Mouse (Mus musculus): ENCODE data around the gene Trim71. TPM values are rescaled to one million over a fixed set of nuclear protein-coding genes. Genes with fewer than 3 reads are reported as not detected.

The Trim71 gene
- total RNA-seq, 2 experiments from 2014 or later: not detected

DNA sequence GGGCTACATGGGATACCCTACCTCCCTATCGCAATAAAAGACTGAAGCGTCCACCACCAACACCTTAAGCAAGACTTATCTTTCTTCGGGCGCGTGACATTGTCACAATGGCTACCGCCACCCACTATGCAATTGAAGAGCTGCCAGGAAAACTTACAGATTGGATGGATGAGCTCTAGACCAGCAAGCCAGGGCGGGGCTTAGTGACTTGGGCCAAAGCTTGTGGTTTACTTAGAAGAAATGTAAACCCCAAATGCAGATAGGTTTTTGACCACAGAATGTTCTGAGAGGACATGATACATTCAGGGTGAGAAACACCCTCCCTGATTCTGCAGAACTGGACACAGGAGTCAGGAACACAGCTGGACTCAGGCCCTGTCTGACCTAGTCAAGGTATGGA lies 63.1 kb downstream of the Trim71 start:
- no peak for ATAC-seq (replicated peaks; ENCODE audit: low FRiP score, poor library complexity, severe bottlenecking)

DNA sequence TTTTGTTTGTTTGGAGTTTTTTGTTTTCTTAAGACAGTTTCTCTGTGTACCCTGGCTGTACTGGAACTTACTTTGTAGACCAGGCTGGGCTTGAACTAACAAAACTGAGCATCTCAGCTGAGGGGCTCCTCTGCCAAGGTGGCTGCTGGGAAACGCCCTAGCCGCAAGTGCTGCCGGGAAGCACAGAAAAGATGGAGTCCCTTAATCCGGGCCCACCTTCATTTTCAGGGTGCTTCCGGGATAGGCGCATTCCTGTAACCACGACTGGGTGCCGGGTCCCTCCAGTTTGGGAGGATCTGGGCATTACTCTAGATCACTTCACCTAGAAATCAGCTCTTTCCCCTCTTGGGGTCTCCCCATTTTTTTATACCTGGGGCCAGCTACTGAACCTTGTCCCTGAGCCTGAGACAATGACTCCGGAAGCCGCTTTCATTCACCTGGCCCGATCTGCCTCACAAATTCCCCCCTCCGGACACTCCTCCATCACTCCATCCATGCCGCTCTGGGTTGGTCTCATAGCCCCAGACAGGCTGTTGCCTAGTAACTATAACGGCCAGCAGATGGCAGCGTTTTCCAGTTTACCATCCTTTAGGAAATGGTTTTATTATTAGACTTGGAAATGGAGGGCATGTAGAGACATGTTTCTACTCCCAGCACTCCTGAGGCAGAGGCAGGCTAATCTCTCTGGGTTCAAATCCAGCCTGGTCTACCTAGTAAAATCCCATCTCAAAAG lies 64.2 kb downstream of the Trim71 start:
- ATAC-seq (replicated peaks; ENCODE audit: low FRiP score, poor library complexity, severe bottlenecking): no peak

DNA sequence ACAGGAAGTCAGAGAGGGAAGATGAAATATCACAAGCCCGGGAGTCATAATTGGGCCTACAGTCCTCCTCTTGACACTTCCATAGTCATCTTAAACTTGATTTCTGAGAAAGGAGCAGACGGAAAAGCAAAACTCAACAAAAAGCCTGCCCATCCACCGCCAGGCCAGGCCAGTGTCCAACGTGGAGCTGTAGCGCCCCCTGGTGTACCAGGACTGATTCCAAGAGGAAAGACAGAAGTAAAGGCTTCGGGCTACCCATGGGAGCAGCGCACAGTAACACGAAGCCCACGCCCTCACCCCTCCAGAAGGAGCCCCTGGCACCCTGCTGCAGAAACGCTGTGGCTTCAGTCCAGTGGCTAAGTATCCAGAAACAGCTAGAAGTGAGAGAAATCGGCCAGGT lies 66.0 kb downstream of the Trim71 start:
- ATAC-seq (replicated peaks; ENCODE audit: low FRiP score, poor library complexity, severe bottlenecking): no peak

DNA sequence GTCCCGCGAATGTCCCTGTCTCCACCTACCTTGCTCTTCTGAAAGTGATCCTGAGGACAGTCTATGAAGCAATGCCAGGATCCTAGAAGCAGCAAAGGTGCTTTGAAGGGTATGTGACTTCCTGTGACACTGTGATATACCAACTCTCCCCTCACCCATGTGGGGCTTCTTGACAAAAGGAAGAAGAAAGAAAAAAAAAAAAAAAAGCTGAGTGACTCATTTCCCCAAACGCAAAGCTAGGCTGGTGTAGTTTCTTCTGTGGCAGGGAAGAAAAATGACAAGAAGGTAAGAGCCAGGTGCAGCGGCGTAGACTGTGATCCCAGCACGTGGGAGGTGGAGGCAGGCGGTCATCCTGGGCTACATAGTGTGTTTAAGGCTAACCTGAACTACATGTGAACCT lies 67.7 kb downstream of the Trim71 start:
- ATAC-seq (replicated peaks; ENCODE audit: low FRiP score, poor library complexity, severe bottlenecking): no peak

DNA sequence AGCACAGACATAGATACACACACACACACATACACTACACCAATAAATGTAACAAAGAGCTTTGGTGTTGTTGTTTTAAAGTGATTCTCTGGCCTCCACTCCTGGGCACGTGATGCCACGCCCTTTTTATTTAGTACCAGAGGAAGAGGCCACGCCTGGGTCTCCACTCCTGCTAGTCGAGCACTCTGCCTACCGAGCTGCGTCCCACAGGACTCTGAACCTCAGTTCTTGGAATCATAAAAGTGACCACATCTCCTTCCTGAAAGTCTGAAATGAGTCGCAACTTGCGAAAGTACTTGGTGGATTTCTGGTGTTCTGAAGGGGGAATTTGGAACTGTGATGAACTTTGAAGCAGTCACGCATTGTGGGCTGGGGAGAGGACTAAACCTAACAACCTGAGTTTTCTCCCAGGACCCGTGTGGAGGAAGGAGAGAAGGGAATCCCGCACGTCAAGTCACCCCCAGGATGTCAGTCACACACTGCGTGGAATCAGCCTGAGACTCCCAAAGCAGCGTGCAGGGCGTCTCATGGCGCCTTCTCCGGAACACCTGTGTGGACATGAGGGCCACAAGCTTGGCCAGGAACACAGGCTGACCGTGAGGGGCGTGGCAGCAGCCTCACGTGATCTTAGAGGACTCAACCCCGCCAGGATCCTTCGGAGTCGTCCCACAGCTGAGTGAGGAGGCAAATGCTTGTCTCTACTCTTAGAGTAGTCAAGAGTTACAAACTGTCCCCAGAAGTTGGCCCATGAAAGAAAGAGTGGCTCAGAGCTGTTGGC lies 76.5 kb downstream of the Trim71 start:
- no peak for ATAC-seq (replicated peaks; ENCODE audit: low FRiP score, poor library complexity, severe bottlenecking)

DNA sequence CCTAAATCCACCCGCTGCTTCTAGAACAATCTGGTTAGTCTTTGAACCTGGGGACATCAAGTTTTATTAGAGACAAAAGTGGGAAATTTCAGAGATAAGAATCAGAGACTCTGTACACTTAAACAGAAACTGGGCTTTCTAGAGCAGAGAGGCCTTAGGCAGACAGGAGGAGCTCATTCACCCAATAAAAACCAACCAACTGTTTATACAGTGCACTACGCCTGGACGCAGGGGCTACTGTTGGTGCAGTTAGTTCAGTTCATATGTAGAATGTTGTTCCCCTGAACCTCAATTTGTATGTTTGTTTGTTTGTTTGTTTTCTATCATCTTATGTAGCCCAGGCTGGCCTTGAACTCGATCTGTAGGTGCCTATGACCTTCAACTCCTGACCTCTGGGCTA lies 77.4 kb downstream of the Trim71 start:
- ATAC-seq (replicated peaks; ENCODE audit: low FRiP score, poor library complexity, severe bottlenecking): no peak

DNA sequence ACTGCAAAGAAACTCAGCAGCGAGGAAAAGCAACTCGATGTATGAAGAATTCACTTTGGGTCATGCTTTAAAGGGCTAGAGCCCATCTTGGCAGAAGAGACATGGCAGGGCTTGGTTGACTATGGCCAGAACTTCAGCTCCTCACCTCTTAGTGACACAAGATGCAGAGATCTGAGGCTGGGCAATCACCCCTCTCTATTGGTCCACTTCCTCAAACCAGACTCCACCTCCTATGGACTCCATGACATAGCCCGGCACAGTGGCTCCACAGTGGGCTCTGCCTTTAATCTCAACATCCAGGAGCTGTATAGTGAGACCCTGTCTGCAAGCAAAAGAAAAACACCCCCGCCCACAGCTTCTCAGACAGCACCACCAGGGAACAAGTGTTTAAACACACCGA lies 79.4 kb downstream of the Trim71 start:
- ATAC-seq (replicated peaks; ENCODE audit: low FRiP score, poor library complexity, severe bottlenecking): no peak

DNA sequence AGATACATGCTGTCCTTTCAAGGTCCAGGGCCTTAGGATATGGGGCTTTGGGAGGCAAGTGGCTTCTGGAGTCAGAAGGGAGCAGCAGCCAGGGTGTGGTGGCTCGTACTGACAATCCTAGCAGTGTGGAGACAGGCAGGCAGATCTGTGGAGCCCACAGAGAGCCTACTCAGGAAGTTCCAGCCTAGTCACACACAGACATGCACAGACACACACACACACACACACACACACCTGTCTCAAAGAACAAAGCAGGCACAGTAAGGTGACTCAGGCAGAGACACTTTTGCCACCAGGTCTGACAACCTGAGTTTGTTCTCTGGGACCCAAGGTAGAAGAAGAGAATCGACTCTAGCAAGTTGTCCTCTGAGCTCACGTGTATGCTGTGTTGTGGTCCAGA lies 83.2 kb downstream of the Trim71 start:
- ATAC-seq (replicated peaks; ENCODE audit: low FRiP score, poor library complexity, severe bottlenecking): no peak

DNA sequence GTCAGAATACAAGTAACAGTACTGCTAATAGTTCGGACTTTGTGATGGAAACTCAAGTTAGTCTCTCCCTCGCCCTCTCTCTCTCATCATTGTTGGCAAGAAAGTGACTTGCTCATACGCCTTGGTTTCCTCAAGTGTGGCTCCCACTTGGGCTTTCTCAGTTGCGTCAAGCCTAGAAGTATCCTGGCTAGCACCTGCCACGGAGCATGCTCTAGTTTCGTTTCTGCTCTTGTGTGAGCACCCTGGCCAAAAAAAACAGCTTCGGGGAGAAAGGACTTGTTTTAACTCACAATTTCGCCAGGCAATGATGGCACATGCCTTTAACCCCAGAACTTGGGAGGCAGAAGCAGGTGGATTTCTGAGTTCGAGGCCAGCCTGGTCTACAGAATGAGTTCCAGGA lies 87.2 kb downstream of the Trim71 start:
- ATAC-seq (replicated peaks; ENCODE audit: low FRiP score, poor library complexity, severe bottlenecking): no peak

DNA sequence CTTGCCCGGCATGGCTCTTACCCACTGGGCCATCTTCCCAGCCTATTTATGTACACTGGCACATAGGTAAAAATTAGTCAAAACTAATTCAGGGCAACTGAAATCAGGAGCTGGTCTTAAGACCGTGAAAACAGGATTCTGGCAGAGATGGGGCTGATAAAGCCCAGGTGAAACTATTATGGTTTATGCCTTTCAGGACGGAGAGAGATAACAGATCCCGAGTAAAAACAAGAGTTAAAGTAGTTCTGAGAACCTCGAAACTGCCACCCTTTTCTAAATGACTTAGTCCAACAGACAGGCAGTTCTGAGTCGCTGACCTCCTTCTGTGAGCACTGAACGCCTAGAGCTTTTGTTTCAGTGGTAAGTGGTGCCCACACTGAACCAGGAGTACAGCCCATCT lies 92.3 kb downstream of the Trim71 start:
- no peak for ATAC-seq (replicated peaks; ENCODE audit: low FRiP score, poor library complexity, severe bottlenecking)

DNA sequence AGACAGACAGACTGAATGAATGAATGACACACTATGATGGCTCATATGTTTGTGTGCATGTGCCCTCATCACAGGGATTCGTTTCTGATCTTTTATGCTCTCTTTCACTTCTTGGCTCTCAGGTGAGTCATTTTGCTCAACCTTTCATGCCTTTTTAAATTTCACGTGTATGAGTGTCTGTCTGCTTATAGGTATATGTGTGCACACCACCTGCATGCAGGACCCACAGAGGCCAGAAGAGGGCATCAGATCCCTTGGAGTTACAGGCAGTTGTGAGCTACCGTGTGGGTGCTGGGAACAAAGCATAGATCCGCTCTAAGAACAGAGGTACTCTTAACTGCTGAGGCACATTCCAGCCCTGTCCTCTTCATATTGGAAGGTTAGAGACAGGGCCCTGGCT lies 95.5 kb downstream of the Trim71 start:
- no peak for ATAC-seq (replicated peaks; ENCODE audit: low FRiP score, poor library complexity, severe bottlenecking)

DNA sequence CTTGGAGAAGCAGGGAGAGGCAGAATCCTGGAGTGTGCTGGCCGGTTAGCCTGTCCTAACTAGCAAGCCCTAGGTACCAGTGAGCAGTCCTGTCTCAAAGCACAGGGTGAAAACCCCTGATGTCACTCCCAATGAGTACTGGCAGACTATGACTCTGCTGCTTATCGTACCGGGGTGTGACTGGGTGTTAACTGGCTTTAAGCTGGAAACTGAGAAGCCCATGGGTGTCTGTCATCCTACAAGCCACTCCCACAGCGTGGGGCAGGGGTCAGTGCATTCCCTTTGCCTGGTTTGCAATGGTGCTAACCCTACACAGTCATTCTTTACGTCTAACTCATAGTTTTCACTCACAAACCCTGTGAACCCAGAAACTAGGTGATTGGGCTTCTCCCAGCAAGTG lies 96.0 kb downstream of the Trim71 start:
- ATAC-seq (replicated peaks; ENCODE audit: low FRiP score, poor library complexity, severe bottlenecking): no peak

DNA sequence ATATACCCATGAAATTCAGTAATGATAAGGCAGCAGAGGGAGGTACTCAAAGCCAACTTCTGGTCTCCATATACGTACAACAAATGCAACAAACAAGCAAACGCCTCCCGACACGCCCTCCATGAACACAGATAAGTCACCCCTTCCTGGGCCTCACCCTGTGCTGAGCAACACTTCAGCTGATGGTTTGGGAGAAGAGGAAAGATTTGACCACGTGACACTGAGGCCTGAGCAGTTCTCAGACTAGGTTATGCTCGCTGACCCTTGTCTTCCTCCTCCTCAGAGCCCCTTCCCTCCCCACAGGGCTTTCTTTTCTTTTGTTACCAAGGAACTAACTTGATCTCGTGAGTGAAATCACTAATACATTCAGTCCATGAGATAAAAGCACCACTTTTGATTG lies 97.3 kb downstream of the Trim71 start:
- ATAC-seq (replicated peaks; ENCODE audit: low FRiP score, poor library complexity, severe bottlenecking): no peak

DNA sequence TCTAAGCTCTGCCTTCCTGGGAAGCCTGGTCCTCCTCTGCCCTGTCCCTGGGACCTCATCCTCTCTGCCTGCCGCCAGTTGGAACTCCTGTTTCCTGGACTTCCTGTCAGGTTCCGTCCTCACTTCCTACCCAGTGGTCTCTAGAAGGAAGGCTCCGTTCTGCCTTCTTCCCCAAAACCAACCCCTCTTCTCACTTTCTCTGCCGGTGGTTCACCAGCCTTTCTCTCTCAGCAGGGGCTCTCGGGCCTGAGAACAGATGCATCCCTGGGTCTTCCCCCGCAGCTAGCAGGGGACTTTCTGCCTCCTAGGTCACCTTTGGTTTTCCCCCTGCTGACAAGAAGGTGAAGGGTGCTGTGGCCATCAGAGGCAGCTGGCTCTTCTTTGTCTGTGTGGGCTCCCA lies 98.7 kb downstream of the Trim71 start:
- ATAC-seq (replicated peaks; ENCODE audit: low FRiP score, poor library complexity, severe bottlenecking): no peak

DNA sequence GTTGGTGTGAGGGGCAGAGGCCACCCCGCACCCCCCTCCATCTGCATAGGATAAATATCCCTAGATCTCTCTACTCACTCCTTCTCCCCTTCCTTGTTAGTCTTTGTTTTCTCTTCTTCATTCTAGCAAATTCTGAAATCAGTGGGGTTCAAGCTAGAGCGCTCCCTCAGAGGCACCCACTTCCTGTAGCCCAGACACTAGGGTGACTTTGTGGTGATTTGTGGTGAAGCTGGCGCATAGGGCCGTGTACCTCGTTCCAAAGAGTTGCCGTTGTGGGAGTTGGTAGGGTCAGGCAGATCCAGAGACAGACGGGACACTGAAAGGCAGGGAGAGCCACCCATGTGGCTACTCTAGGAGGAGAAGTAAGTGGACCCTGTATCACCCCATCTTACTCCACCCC lies 101.6 kb downstream of the Trim71 start:
- ATAC-seq (replicated peaks; ENCODE audit: low FRiP score, poor library complexity, severe bottlenecking): no peak

DNA sequence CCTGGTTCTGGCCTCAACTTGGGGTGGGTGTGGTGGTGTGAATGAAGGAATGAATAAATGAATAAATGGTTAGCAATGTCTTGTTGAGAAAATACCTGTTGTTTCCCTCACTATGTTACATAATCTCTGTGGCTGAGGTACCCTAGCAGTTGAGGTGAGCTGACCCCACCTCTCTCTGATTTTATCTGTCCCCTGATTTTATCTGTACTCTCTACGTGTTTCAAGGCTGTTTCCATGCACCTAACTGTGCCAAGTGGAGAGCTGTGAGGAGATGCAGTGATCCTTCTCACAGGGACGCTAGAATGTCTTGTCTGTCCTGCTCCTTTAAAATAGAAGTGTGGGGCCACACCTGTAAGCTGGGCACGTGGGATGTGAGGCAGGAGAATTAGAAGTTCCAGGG lies 105.7 kb downstream of the Trim71 start:
- no peak for ATAC-seq (replicated peaks; ENCODE audit: low FRiP score, poor library complexity, severe bottlenecking)

Other genes starting within 250 kb of the Trim71 start
- not detected in 2 replicates for gene Bcl2a1c, start 234.2 kb downstream of the Trim71 start, total RNA-seq (2015; ENCODE audit: low replicate concordance)
- gene Bcl2a1c, start 234.2 kb downstream of the Trim71 start, total RNA-seq (2017; ENCODE audit: low replicate concordance): not detected in 2 replicates
- gene Crtap, start 173.7 kb downstream of the Trim71 start, total RNA-seq (2015; ENCODE audit: low replicate concordance): 1.5 and 13.4 TPM in 2 replicates
- gene Crtap, start 173.7 kb downstream of the Trim71 start, total RNA-seq (2017; ENCODE audit: low replicate concordance): 3.2 and 3.5 TPM in 2 replicates
- 5.0 and 15.9 TPM in 2 replicates for gene Glb1, start 163.3 kb downstream of the Trim71 start, total RNA-seq (2015; ENCODE audit: low replicate concordance)
- 1.4 and 2.4 TPM in 2 replicates for gene Glb1, start 163.3 kb downstream of the Trim71 start, total RNA-seq (2017; ENCODE audit: low replicate concordance)
- not detected in 2 replicates for gene Tmppe, start 163.3 kb downstream of the Trim71 start, total RNA-seq (2015; ENCODE audit: low replicate concordance)
- 2.2 and 2.4 TPM in 2 replicates for gene Tmppe, start 163.3 kb downstream of the Trim71 start, total RNA-seq (2017; ENCODE audit: low replicate concordance)
- gene Ccr4, start 59.5 kb downstream of the Trim71 start, total RNA-seq (2015; ENCODE audit: low replicate concordance): not detected in 2 replicates
- not detected in 2 replicates for gene Ccr4, start 59.5 kb downstream of the Trim71 start, total RNA-seq (2017; ENCODE audit: low replicate concordance)
- gene C130032M10Rik, start 48.7 kb downstream of the Trim71 start, total RNA-seq (2015; ENCODE audit: low replicate concordance): not detected in 2 replicates
- not detected in 2 replicates for gene C130032M10Rik, start 48.7 kb downstream of the Trim71 start, total RNA-seq (2017; ENCODE audit: low replicate concordance)
- 7.1 and 9.4 TPM in 2 replicates for gene Cnot10, start 75.8 kb upstream of the Trim71 start, total RNA-seq (2015; ENCODE audit: low replicate concordance)
- gene Cnot10, start 75.8 kb upstream of the Trim71 start, total RNA-seq (2017; ENCODE audit: low replicate concordance): 11.6 and 13.6 TPM in 2 replicates
- 13.3 and 14.6 TPM in 2 replicates for gene Dync1li1, start 124.4 kb upstream of the Trim71 start, total RNA-seq (2015; ENCODE audit: low replicate concordance)
- gene Dync1li1, start 124.4 kb upstream of the Trim71 start, total RNA-seq (2017; ENCODE audit: low replicate concordance): 19.1 and 19.7 TPM in 2 replicates
- 9.6 and 23.0 TPM in 2 replicates for gene Cmtm6, start 166.7 kb upstream of the Trim71 start, total RNA-seq (2015; ENCODE audit: low replicate concordance)
- 17.0 and 24.4 TPM in 2 replicates for gene Cmtm6, start 166.7 kb upstream of the Trim71 start, total RNA-seq (2017; ENCODE audit: low replicate concordance)
- 62.7 and 84.2 TPM in 2 replicates for gene Cmtm7, start 217.5 kb upstream of the Trim71 start, total RNA-seq (2015; ENCODE audit: low replicate concordance)
- 59.2 and 111 TPM in 2 replicates for gene Cmtm7, start 217.5 kb upstream of the Trim71 start, total RNA-seq (2017; ENCODE audit: low replicate concordance)

Measured in erythroblast, adult 5-6 weeks (primary cell).